Comparison of ENCODE assay signal across 12 mouse cellular contexts in the genomic region with DNA sequence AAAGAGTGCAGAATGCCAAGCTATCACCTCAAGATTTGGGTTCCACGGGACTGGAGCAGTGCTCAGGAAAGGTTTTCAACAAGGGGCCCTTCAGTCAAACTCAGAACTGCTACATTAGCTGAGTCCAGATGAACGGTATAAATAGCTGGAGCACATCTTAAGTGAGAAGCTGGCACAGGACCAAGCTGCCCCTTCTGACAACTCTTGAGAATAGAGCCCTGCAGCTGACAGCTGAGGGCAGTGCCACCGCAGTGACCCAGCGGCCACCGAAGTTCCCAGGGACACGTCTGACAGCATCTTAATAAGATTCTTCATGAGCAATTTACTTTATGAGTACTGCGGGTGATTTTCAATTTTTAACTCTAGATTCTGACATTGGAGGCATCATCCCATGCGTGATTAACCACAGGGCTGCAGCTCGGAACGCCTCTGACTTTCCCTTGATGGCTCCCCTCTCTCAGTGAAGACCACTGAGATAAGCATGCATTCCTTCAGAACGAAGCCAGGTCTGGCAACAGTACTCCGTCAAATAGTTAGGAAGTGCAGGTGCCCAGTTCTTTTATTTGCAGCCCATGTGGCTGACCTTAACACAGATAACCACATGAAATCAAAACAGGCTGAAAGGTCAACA. TPM values are rescaled to one million over a fixed set of nuclear protein-coding genes. Genes with fewer than 3 reads are reported as not detected.
DNase-seq lines count a peak whose midpoint lies in the region; ATAC-seq lines count a peak whose summit lies in the region.
"Had no signal": no experiment of that assay in that cellular context is flagged by ENCODE, and none has a peak within 500 bp of the region (broad histone marks: within the 10 kb centered on the region; RNA-seq: fewer than 3 reads in every experiment).

No protein-coding gene starts in this region.

- ATAC-seq in hindbrain, embryonic 15.5 days (ENCODE audit: low FRiP score, low read depth): 0 out of 2 replicates have a peak, but pooled peaks have one; percentile 54
- ATAC-seq in hindbrain, embryonic 13.5 days (ENCODE audit: low FRiP score): no peak
- ATAC-seq in heart, embryonic 11.5 days (replicated peaks; ENCODE audit: insufficient number of reproducible peaks, low FRiP score, low TSS enrichment): no peak
- no peak for ATAC-seq in megakaryocyte progenitor cell, adult 5-6 weeks (replicated peaks; ENCODE audit: poor library complexity)
- ATAC-seq: intestine, embryonic 15.5 days had no signal

- peak; percentile 46 to 63 for DNase-seq in right cerebral cortex, postnatal 10 days (ENCODE audit: low spot score in 2 of 2)
- no peak for DNase-seq in right cerebral cortex, adult 2 months (ENCODE audit: low spot score in 2 of 2)
- DNase-seq in lung, postnatal 25 days (ENCODE audit: low spot score): peak; percentile 29
- no peak for DNase-seq in cerebellum, adult 11-12 months
- DNase-seq: thymus, adult 2 months had no signal

- H3K36me3 ChIP-seq in hindbrain, embryonic 15.5 days: no peaks in the 10 kb centered on the region
- H3K36me3 ChIP-seq in hindbrain, embryonic 13.5 days: no peaks in the 10 kb centered on the region
- no peaks in the 10 kb centered on the region for H3K36me3 ChIP-seq in heart, embryonic 11.5 days (ENCODE audit: control insufficient read depth, insufficient read depth, low read length)
- H3K36me3 ChIP-seq: embryonic facial prominence, embryonic 15.5 days; intestine, embryonic 15.5 days had no signal

- no peak overlapping the region for H3K9ac ChIP-seq in hindbrain, embryonic 15.5 days
- H3K9ac ChIP-seq in hindbrain, embryonic 13.5 days: no peak overlapping the region
- H3K9ac ChIP-seq in heart, embryonic 11.5 days (ENCODE audit: low read depth, low read length): no peak overlapping the region
- H3K9ac ChIP-seq: embryonic facial prominence, embryonic 15.5 days; intestine, embryonic 15.5 days; liver, embryonic 14.5 days had no signal

- no peak overlapping the region for H3K4me2 ChIP-seq in hindbrain, embryonic 15.5 days
- no peak overlapping the region for H3K4me2 ChIP-seq in hindbrain, embryonic 13.5 days
- peak overlapping the region; percentile 45 for H3K4me2 ChIP-seq in heart, embryonic 11.5 days
- H3K4me2 ChIP-seq: embryonic facial prominence, embryonic 15.5 days; intestine, embryonic 15.5 days had no signal

- 56% methylated on average over 12 of the region's 12 CpGs for WGBS in hindbrain, embryonic 15.5 days
- 63% methylated on average over 12 of the region's 12 CpGs for WGBS in hindbrain, embryonic 13.5 days
- WGBS in heart, embryonic 11.5 days (ENCODE audit: insufficient replicate concordance): 33% methylated on average over 12 of the region's 12 CpGs

- H3K4me3 ChIP-seq in hindbrain, embryonic 15.5 days: no peak overlapping the region
- no peak overlapping the region for H3K4me3 ChIP-seq in hindbrain, embryonic 13.5 days
- H3K4me3 ChIP-seq in heart, embryonic 11.5 days (ENCODE audit: low read depth, low read length): no peak overlapping the region
- H3K4me3 ChIP-seq: embryonic facial prominence, embryonic 15.5 days; intestine, embryonic 15.5 days had no signal

- peaks cover 11% of the 10 kb centered on the region for H3K4me1 ChIP-seq in hindbrain, embryonic 15.5 days (replicated peaks)
- H3K4me1 ChIP-seq in hindbrain, embryonic 13.5 days (replicated peaks): peaks cover 8% of the 10 kb centered on the region; the same call in 1 of the 2 replicates
- H3K4me1 ChIP-seq in heart, embryonic 11.5 days (ENCODE audit: control insufficient read depth, insufficient read depth, low read length): peaks cover 21% of the 10 kb centered on the region

- H3K9me3 ChIP-seq in hindbrain, embryonic 15.5 days: no peaks in the 10 kb centered on the region
- no peaks in the 10 kb centered on the region for H3K9me3 ChIP-seq in hindbrain, embryonic 13.5 days
- H3K9me3 ChIP-seq in heart, embryonic 11.5 days (replicated peaks; ENCODE audit: control insufficient read depth, low read length): no peaks in the 10 kb centered on the region
- H3K9me3 ChIP-seq: embryonic facial prominence, embryonic 15.5 days; intestine, embryonic 15.5 days had no signal

- H3K27ac ChIP-seq in hindbrain, embryonic 15.5 days (replicated peaks): no peak overlapping the region
- no peak overlapping the region for H3K27ac ChIP-seq in hindbrain, embryonic 13.5 days
- peak overlapping the region; percentile 76 for H3K27ac ChIP-seq in heart, embryonic 11.5 days (ENCODE audit: low read depth, low read length)
- H3K27ac ChIP-seq: embryonic facial prominence, embryonic 15.5 days; intestine, embryonic 15.5 days; liver, embryonic 14.5 days had no signal

- no peaks in the 10 kb centered on the region for H3K27me3 ChIP-seq in hindbrain, embryonic 15.5 days
- H3K27me3 ChIP-seq in hindbrain, embryonic 13.5 days: no peaks in the 10 kb centered on the region
- no peaks in the 10 kb centered on the region for H3K27me3 ChIP-seq in heart, embryonic 11.5 days (ENCODE audit: control insufficient read depth, insufficient read depth, low read length)
- H3K27me3 ChIP-seq: embryonic facial prominence, embryonic 15.5 days; intestine, embryonic 15.5 days had no signal

RNA-seq across cellular contexts. Expression of gene Pank1, which starts 23.1 kb away (rescaled TPM):
- 10.3 and 10.4 TPM in 2 replicates for polyA plus RNA-seq in hindbrain, embryonic 15.5 days (2015; fragmentation: Nextera tagmentation; extraction: Ambion mirVana)
- polyA plus RNA-seq in hindbrain, embryonic 13.5 days (2015; fragmentation: Nextera tagmentation; extraction: Ambion mirVana): 7.6 and 7.7 TPM in 2 replicates
- polyA plus RNA-seq in heart, embryonic 11.5 days (2014; fragmentation: Nextera tagmentation; extraction: Ambion mirVana): 12.5 and 14.2 TPM in 2 replicates
- total RNA-seq in megakaryocyte progenitor cell, adult 5-6 weeks (2015): 16.2 and 17.0 TPM in 2 replicates
- 5.1 and 8.4 TPM in 2 replicates for total RNA-seq in megakaryocyte progenitor cell, adult 5-6 weeks (2017)

Comparison
In these comparisons a context has a peak if more than half of its experiments do, and no peak if none do; other contexts are left out.
1. DNase-seq: peak in right cerebral cortex, postnatal 10 days (2 of 2) and lung, postnatal 25 days (single experiment); none in right cerebral cortex, adult 2 months (0 of 2) and cerebellum, adult 11-12 months (single experiment).